Mouse (Mus musculus) NIH3T3 (cell line): Measurements from ENCODE around the gene Piwil1.

Source experiments
- DNase-seq: peaks from one replicate; pipeline ENCODE4 v3.0.0-alpha.2; 2012; ENCODE audit warnings: low read depth

Piwil1 gene

DNA sequence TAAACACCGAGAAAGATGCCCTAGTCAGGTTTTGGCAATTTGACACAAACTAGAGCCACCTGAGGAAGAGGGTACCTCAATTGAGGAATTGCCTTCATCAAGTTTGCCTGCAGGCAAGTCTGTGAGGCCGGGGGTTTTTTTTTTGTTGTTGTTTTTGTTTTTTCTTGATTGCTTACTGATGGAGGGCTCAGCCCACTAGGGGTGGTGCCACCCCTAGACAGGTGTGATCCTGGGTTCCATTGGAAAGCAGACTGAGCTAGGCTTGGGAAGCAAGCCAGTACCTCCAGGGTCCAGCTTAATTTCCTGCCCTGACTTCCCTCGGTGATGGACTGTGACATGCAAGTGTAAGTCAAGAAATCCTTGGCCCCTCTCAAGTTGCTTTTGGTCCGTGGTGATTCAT is at the start of gene Piwil1:
Piwil1 (plus strand) TSS at position 301 of the 400 bp plus-strand sequence.
- DNase-seq, result no peak

DNA sequence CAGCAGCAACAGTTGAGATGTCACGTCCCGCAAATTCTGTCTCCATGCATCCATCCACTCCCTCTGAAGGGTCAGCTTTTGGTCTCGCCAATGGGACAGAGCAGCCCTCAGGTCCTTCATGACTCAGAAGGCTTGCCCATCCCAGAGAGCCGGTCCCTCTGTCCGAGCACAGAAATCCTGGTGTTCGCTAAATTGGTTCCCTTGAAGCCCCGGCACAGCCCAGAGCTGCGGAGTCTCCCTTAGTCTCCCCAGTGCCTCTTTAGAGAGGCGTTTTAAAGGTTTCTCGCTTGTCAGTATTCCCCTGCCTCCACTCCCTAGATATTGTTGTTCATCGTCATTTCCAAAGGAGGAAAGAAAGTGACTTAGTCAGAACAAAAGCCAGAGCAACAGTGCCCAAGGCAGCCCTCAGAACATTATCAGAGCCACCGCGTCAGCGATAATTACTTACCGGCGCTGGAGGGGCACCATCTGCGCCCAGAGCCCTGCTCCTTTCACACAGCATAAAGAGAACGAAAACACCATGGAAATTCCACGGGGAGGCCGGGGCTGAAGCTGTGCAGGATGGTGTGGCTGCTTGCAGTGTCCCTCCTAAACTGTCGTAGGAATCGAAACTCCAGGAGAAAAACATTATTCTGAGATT is 45.7 kb upstream of the Piwil1 start:
- no peak for DNase-seq

GRCm38 (mm10) chr5:128660101-128660500 is 42.2 kb upstream of the Piwil1 start:
- no peak for DNase-seq

- no peak for DNase-seq
Observed at GRCm38 (mm10) chr5:128662881-128663280, 39.4 kb upstream of the Piwil1 start.

DNA sequence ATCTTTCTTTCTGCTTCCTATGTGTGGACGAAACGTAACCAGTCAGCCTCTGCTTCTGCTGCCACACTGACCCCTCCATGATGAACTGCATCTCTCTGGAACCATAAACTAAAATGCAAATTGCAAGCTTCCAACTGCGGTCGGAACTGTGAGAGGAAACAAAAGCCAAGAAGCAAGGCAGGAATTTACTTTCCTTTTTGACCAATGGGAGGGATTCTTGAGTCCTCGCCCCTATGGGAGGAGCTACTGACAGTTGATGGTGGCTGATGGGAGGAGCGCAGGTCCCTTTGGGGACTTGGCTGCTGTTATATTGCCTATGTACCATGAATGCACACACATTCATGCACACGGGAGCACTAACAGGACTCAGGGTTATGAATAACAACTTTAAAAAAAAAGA is 38.3 kb upstream of the Piwil1 start:
- no peak for DNase-seq

DNA sequence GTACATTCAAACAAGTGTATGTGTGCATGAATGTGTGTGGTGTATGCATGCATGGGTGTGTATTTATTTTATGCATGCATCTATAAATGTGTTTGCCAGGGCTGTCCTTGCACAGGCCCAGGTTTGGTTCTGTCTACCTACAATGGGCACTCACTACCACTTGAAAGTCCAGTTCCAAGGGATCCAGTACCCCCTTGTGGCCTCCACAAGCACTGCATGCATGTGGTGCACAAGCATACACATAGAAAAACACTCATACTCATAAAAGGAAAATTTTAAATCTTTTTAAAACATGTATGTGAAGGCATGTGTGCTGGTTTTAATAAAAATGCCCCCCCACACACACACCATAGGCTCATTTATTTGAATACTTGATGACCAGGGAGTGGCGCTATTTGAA is 37.3 kb upstream of the Piwil1 start:
- DNase-seq, result no peak

DNA sequence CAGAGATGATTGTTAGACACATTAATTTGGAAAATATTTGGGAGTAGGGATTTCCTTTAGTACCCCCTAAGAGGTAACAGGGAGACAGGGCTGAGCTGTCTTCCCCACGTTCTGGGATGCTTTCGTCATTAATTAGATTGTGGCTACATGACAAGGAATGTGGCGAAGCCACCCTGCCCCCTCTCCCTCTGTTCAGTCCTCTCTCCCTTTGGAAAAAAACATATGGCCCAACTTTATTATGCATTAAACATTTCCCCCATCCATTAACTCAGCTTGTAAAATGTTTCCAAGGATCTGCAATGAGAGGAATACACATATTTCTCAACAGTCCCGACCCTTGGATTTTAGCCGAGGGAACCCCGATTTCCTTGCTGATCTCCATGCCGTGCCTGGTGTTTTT is 35.0 kb upstream of the Piwil1 start:
- no peak for DNase-seq

GRCm38 (mm10) chr5:128674124-128674523 is 28.2 kb upstream of the Piwil1 start:
- DNase-seq, result no peak

DNA sequence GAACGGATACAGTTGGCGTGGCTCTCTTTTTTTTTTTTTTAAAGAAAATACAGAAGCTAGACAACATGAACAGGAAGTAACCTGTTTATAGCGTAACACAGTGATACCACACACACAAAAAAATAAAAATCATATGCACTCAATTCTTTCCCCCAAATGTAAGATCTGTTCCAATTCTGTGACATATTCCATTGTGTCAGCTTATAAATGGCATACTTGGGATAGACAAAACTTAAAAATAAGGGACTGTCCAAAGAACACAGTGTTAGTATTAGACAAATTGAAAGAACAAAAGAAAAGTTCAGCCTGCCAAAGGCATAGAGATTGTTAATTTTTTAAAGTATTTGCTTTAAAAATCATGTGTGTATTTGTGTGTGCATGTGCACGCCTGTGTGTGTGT is 25.0 kb upstream of the Piwil1 start:
- DNase-seq, result no peak

- no peak for DNase-seq
Observed at GRCm38 (mm10) chr5:128677861-128678260, 24.5 kb upstream of the Piwil1 start.

DNA sequence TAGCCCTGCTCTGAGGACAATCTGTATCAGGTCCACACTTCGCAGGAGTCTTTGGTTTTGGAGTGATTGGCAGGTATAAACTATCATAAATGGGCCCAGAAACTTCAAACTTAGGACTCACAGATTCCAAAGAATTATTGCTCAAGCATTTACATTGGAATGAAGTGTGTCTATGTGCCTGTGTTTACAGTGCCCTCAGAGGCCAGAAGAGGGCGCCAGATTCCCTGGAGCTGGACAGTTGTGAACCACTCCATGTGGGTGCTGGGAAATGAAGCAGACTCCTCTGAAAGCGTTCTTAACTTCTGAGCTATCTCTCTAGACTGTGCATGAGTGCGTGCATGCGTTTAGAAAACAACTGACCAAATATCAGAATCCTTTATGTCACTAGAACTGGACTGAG is 20.9 kb upstream of the Piwil1 start:
- no peak for DNase-seq

DNA sequence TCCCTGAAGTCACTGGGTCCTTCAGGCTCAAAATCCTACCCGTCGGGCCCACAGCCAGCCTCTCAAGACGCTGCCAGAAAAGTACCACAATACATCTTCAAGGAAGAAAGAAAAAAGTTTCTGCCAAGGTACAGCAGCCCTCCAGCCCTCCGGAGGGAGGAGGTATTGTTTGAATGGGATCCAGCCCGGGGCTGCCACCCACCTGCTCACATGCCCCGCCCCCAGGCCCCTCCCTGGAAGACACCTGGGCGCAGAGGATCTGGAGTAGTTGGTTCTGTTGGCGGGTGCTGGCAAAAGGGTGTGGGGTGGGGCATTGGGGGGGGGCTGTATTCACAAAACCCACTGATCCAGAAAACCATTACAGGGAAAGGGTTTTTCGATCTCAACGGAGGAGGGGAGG is 18.1 kb upstream of the Piwil1 start:
- DNase-seq, result no peak

- DNase-seq, result no peak
Observed at GRCm38 (mm10) chr5:128684621-128685020, 17.7 kb upstream of the Piwil1 start.

GRCm38 (mm10) chr5:128687139-128687538 is 15.2 kb upstream of the Piwil1 start:
- DNase-seq, result no peak

GRCm38 (mm10) chr5:128694107-128694506 is 8.2 kb upstream of the Piwil1 start:
- no peak for DNase-seq

- no peak for DNase-seq
Observed at GRCm38 (mm10) chr5:128694611-128695325, 7.6 kb upstream of the Piwil1 start.

DNA sequence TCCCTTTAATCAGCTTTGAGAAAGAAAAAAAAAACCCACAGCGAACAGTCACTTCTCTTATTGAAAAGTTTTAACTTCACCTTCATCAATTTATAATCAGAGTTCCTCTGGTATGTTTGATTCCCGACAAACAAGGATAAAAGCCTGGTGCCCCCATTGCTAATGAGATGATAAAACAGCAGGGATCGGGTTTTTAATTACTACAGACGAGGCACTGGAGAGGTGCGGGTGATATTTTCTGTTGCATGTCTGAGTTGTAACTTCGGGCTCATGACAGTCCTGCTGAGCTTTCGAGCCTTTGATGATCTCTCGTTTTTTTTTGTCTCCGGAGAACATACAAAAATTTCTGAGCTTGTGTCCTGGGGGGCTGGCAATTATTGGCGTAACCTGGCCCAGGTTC is 5.5 kb upstream of the Piwil1 start:
- DNase-seq, result no peak

DNA sequence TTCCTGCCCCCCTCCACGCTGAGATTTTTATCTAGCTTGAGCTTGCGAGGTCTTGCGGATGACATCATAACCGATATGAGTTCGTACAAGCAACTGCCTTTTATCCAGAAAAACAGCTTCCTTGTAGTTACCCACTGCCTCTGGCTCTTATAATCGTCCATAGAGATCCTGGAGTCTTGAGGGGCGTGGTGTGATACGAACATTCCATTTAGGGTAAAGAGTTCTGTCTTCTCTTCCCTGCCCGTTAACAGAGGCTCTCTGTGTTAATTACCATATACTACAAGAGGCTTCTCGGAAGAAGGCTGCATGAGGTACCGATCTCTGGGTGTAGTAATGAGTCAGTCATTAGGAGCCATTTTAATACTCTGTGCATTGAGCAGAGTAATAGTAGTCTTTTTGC is 1.6 kb upstream of the Piwil1 start:
- no peak for DNase-seq

- DNase-seq, result no peak
Observed at GRCm38 (mm10) chr5:128703688-128704087, 1.4 kb downstream of the Piwil1 start.

GRCm38 (mm10) chr5:128704134-128704904 is 2.0 kb downstream of the Piwil1 start:
- DNase-seq, result no peak

- DNase-seq, result no peak
Observed at GRCm38 (mm10) chr5:128706467-128706866, 4.1 kb downstream of the Piwil1 start.

DNA sequence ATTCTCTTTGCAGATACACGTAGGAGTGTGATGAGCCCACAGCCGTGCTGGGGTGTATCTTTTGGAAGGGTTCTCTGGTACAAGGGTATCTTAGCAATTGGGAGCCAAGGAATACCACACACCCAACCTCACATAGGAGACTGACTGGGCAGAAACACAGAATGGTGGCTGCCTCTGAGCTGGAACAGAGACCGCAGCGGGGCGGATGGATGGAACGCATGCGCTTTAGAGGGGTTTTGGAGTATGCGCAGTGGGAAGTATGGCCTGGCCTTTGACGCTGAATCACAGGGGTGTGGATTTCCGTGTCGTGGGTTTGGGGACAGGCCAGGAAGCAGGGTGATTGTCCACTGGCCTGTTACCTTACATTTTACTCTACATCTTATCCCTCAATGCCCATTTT is 4.9 kb downstream of the Piwil1 start:
- DNase-seq, result no peak

DNA sequence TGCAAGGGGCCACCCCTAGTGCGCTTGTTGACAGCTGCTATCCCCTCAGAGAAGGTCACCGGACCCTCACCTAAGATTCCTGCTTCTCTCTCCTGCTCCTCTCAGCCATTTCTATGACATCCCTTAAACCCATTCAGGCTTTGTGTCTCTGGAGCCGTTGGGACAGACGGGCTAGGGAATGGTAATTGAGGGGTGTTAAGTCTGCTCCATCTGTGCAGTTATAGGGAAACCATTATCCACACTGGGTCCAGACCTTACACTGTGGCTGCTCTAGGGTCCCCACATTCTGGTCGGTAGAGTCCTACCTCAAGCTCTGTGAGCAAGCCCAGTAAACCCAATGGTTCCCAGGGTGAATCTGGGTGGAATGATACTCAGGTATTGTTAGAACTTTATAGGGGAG is 6.6 kb downstream of the Piwil1 start:
- no peak for DNase-seq
